ENCODE assay signal across 8 mouse cellular contexts in the genomic region with DNA sequence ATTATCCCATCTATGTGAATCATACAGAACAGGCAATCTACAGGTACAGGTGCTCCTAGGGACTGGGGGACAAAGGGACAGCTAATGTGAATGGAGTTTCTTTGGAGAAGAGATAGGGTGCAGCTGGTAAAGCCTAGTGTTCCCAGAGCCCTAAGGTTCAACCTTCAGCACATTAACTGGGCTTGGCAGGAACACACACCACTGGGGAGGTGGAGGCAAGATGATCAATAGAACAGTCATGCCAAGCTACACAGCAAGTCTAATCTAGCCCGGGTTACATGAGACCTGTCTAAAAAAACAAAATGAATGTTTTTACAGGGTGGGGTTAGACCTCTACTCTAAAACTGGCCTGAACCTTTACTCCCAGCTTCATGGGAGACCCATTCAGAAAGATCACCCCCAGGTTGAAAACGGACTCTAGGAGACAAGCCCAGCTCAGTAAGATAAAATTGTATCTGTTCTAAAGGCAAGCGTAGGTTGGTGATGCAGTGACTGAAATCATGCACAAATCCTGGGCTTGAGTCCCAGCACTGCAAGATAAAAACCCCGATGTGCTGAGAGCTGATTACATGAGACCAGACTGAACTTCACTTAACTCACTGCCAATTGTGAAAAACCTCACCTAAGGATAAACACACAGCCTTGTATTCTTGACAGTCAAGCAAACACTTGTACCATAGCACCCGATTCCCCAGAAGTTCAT. TPM values are rescaled to one million over a fixed set of nuclear protein-coding genes. Genes with fewer than 3 reads are reported as not detected.
DNase-seq lines count a peak whose midpoint lies in the region; ATAC-seq and TF ChIP-seq lines count a peak whose summit lies in the region.

No protein-coding gene starts in this region.

- H3K36me3 ChIP-seq in testis, adult 2 months (ENCODE audit: control insufficient read depth, insufficient read depth, low read length), result no peaks in the 10 kb centered on the region; the same call in 1 of the 2 replicates
- H3K36me3 ChIP-seq in limb, embryonic 12.5 days, result peaks cover 51% of the 10 kb centered on the region
- peaks cover 34% of the 10 kb centered on the region for H3K36me3 ChIP-seq in stomach, embryonic 14.5 days (ENCODE audit: control insufficient read depth, insufficient read depth, low read length)

- TF ChIP-seq POLR2A in testis, adult 2 months (IDR thresholded peaks at IDR 0.05; ENCODE audit: control insufficient read depth, low read depth, low read length), result no peak

- 15% methylated on average over 5 of the region's 5 CpGs for WGBS in limb, embryonic 12.5 days
- WGBS in stomach, embryonic 14.5 days, result 4% methylated on average over 5 of the region's 5 CpGs

- ATAC-seq in limb, embryonic 12.5 days (ENCODE audit: insufficient number of reproducible peaks, insufficient read depth, low FRiP score, low TSS enrichment, low read depth), result no peak
- ATAC-seq in stomach, embryonic 14.5 days (ENCODE audit: insufficient number of reproducible peaks, insufficient read depth, low FRiP score, low read depth), result no peak

- peaks cover 2% of the 10 kb centered on the region for H3K4me1 ChIP-seq in testis, adult 2 months (ENCODE audit: control insufficient read depth, insufficient read depth, low read length)
- peaks cover 56% of the 10 kb centered on the region for H3K4me1 ChIP-seq in limb, embryonic 12.5 days (replicated peaks)
- H3K4me1 ChIP-seq in stomach, embryonic 14.5 days (ENCODE audit: control insufficient read depth, insufficient read depth, low read length), result peaks cover 31% of the 10 kb centered on the region; the same call in 1 of the 2 replicates

- peak overlapping the region; percentile 94 for H3K4me2 ChIP-seq in limb, embryonic 12.5 days
- peak overlapping the region; percentile 97 for H3K4me2 ChIP-seq in stomach, embryonic 14.5 days (replicated peaks; ENCODE audit: low read depth, low read length)

- no peak for TF ChIP-seq CTCF in testis, adult 2 months (IDR thresholded peaks at IDR 0.05; ENCODE audit: control insufficient read depth, insufficient read depth, insufficient replicate concordance, low read depth, low read length)

- no peaks in the 10 kb centered on the region for H3K9me3 ChIP-seq in limb, embryonic 12.5 days
- no peaks in the 10 kb centered on the region for H3K9me3 ChIP-seq in stomach, embryonic 14.5 days (ENCODE audit: control insufficient read depth, low read depth, low read length)

- peak; percentile 14 for DNase-seq in embryo, embryonic 10 days (ENCODE audit: low spot score)
- no peak for DNase-seq in embryo, embryonic 9.5 days (ENCODE audit: extremely low spot score)
- DNase-seq in testis, postnatal 10 days (ENCODE audit: low spot score), result no peak
- DNase-seq in gastrocnemius, postnatal 4 days (ENCODE audit: low spot score in 2 of 2), result no peak
- DNase-seq in thymus, adult 18-20 months, result no peak

- no peaks in the 10 kb centered on the region for H3K27me3 ChIP-seq in testis, adult 2 months (ENCODE audit: control insufficient read depth, insufficient read depth, low read length)
- no peaks in the 10 kb centered on the region for H3K27me3 ChIP-seq in limb, embryonic 12.5 days
- H3K27me3 ChIP-seq in stomach, embryonic 14.5 days (ENCODE audit: control insufficient read depth, insufficient read depth, low read length), result no peaks in the 10 kb centered on the region

- H3K9ac ChIP-seq in limb, embryonic 12.5 days (replicated peaks), result peak overlapping the region; percentile 95
- peak overlapping the region; percentile 63 for H3K9ac ChIP-seq in stomach, embryonic 14.5 days (replicated peaks; ENCODE audit: low read depth, low read length)

- peak overlapping the region; percentile 52; the same call in 1 of the 2 replicates for H3K4me3 ChIP-seq in testis, adult 2 months (ENCODE audit: control insufficient read depth, low read depth, low read length)
- peak overlapping the region; percentile 77 for H3K4me3 ChIP-seq in limb, embryonic 12.5 days (replicated peaks)
- peak overlapping the region; percentile 53 for H3K4me3 ChIP-seq in stomach, embryonic 14.5 days (ENCODE audit: low read depth, low read length)

- H3K27ac ChIP-seq in testis, adult 2 months (ENCODE audit: control insufficient read depth, insufficient read depth, low read depth, low read length), result no peak overlapping the region
- H3K27ac ChIP-seq in limb, embryonic 12.5 days, result 0 out of 2 replicates have a peak overlapping the region, but pooled peaks have one; percentile 12
- no peak overlapping the region; the same call in 1 of the 2 replicates for H3K27ac ChIP-seq in stomach, embryonic 14.5 days (ENCODE audit: low read length)

RNA-seq across cellular contexts. Expression of a gene that starts 12.1 kb away (rescaled TPM):
- polyA plus RNA-seq in testis, adult 2 months (2012; rRNA removed), result 188 and 194 TPM in 2 replicates
- polyA plus RNA-seq in limb, embryonic 12.5 days (2016; fragmentation: Nextera tagmentation; extraction: Ambion mirVana), result 136 and 141 TPM in 2 replicates
- polyA plus RNA-seq in stomach, embryonic 14.5 days (2014; fragmentation: Nextera tagmentation; extraction: Ambion mirVana), result 183 and 186 TPM in 2 replicates
- total RNA-seq in gastrocnemius, postnatal 4 days (2021), result 100 to 1,000 TPM; 154 to 169 TPM
